Mouse (Mus musculus) CH12.LX (cell line): ENCODE measurements at regions not wholly inside any gene's neighbourhood (a gene's known extent, or its start where the extent isn't known, plus 50 kb on each side); places are given as distances from the start of the nearest gene placed in this dataset.

Experiments
- DNase-seq: peaks from one replicate; pipeline ENCODE4 v3.0.0-alpha.2; 2013; ENCODE audit errors: extremely low read depth
- H3K27ac ChIP-seq: 2 replicates; pipeline ENCODE4 v1.5.1; 2012; ENCODE audit warnings: low read depth, mild to moderate bottlenecking, control low read depth, moderate library complexity; ENCODE audit not compliant: insufficient read depth
- H3K27me3 ChIP-seq: replicated peaks from 2 replicates; pipeline ENCODE3; 2012; ENCODE audit warnings: inconsistent platforms
- H3K36me3 ChIP-seq, 2 experiments: replicated peaks in 1 of 2; 2 replicates each; pipeline versions ENCODE3 to v1.6.1; 2012; ENCODE audit warnings: inconsistent platforms in 1 of 2, low read length in 1 of 2, mild to moderate bottlenecking in 1 of 2, mixed read lengths in 1 of 2, moderate library complexity in 1 of 2; ENCODE audit not compliant: control insufficient read depth in 1 of 2, insufficient read depth in 1 of 2
- H3K4me1 ChIP-seq, 2 experiments: 2 replicates each; pipeline ENCODE4 v1.6.1; 2012; ENCODE audit warnings: inconsistent platforms in 1 of 2, moderate library complexity in 1 of 2; ENCODE audit not compliant: insufficient read depth in 2 of 2, control insufficient read depth in 1 of 2
- H3K4me2 ChIP-seq: 2 replicates; pipeline ENCODE4 v1.6.1; 2012; ENCODE audit warnings: low read depth, mild to moderate bottlenecking, control low read depth; ENCODE audit not compliant: poor library complexity, insufficient read depth, severe bottlenecking
- H3K4me3 ChIP-seq, 3 experiments: fragments of 150-350 bp in 1 of 3; sonication (generic) in 1 of 3; replicated peaks in 1 of 3; 2 replicates each; pipeline versions ENCODE3 to v1.5.1; 2011 to 2012; ENCODE audit warnings: low read depth in 2 of 3, low read length in 2 of 3, mild to moderate bottlenecking in 2 of 3, moderate library complexity in 2 of 3, control low read depth in 1 of 3, improper control_type of control experiment in 1 of 3, inconsistent platforms in 1 of 3, mixed read lengths in 1 of 3; ENCODE audit not compliant: poor library complexity in 1 of 3
- H3K79me2 ChIP-seq: replicated peaks from 2 replicates; pipeline ENCODE4 v1.6.1; 2012; ENCODE audit warnings: mild to moderate bottlenecking, moderate library complexity; ENCODE audit not compliant: control insufficient read depth, poor library complexity, insufficient read depth, severe bottlenecking; ENCODE audit errors: extremely low read depth
- H3K9ac ChIP-seq: 2 replicates; pipeline ENCODE4 v1.6.1; 2012; ENCODE audit warnings: low read depth, mild to moderate bottlenecking, control low read depth, moderate library complexity; ENCODE audit not compliant: insufficient read depth
- H3K9me3 ChIP-seq: replicated peaks from 2 replicates; pipeline ENCODE3; 2012; ENCODE audit warnings: low read length, inconsistent platforms, mixed read lengths
- CHD1 ChIP-seq: IDR thresholded peaks from 2 replicates; pipeline ENCODE4 v1.6.1; 2012; ENCODE audit warnings: low read depth, low read length, improper control_type of control experiment, inconsistent platforms
- CHD2 ChIP-seq: IDR thresholded peaks from 2 replicates; pipeline ENCODE4 v1.6.1; 2011; ENCODE audit warnings: low read length, improper control_type of control experiment
- CTCF ChIP-seq, 2 experiments: IDR thresholded peaks in 1 of 2; conservative IDR thresholded peaks in 1 of 2; 2 replicates each; pipeline ENCODE4 v1.5.1; 2011 to 2012; ENCODE audit warnings: low read depth in 2 of 2, low read length in 2 of 2, improper control_type of control experiment in 1 of 2, inconsistent platforms in 1 of 2, mild to moderate bottlenecking in 1 of 2, moderate library complexity in 1 of 2
- ETS1 ChIP-seq: conservative IDR thresholded peaks from 2 replicates; pipeline ENCODE4 v1.6.1; 2012; ENCODE audit warnings: low read depth, mild to moderate bottlenecking, inconsistent platforms, low read length, improper control_type of control experiment, moderate library complexity
- MAX ChIP-seq: IDR thresholded peaks from 2 replicates; pipeline ENCODE4 v1.6.1; 2011; ENCODE audit warnings: low read length, improper control_type of control experiment
- MEF2A ChIP-seq: IDR thresholded peaks from 2 replicates; pipeline ENCODE4 v1.6.1; 2014; ENCODE audit warnings: low read depth, mild to moderate bottlenecking, inconsistent platforms, low read length, improper control_type of control experiment, borderline replicate concordance
- MXI1 ChIP-seq: IDR thresholded peaks from 2 replicates; pipeline ENCODE4 v1.6.1; 2011; ENCODE audit warnings: mild to moderate bottlenecking, low read depth, low read length, improper control_type of control experiment
- MYC ChIP-seq: IDR thresholded peaks from 2 replicates; pipeline ENCODE4 v1.6.1; 2011; ENCODE audit warnings: low read depth, mild to moderate bottlenecking, improper control_type of control experiment, low read length
- NELFE ChIP-seq: IDR thresholded peaks from 2 replicates; pipeline ENCODE4 v1.6.1; 2011; ENCODE audit warnings: low read depth, low read length, improper control_type of control experiment
- PAX5 ChIP-seq: IDR thresholded peaks from 2 replicates; pipeline ENCODE4 v1.6.1; 2012; ENCODE audit warnings: low read length, inconsistent platforms, mixed read lengths
- POLR2A ChIP-seq: IDR thresholded peaks from 2 replicates; pipeline ENCODE4 v1.6.1; 2011; ENCODE audit warnings: low read depth, mild to moderate bottlenecking, improper control_type of control experiment, low read length
- RAD21 ChIP-seq: IDR thresholded peaks from 2 replicates; pipeline ENCODE4 v1.6.1; 2011; ENCODE audit warnings: low read depth, mild to moderate bottlenecking, low read length, improper control_type of control experiment, moderate library complexity
- SIN3A ChIP-seq: IDR thresholded peaks from 2 replicates; pipeline ENCODE4 v1.6.1; 2012; ENCODE audit warnings: low read length, improper control_type of control experiment, inconsistent platforms
- USF2 ChIP-seq: conservative IDR thresholded peaks from 2 replicates; pipeline ENCODE4 v1.6.1; 2011; ENCODE audit warnings: low read depth, low read length, improper control_type of control experiment
- ZNF384 ChIP-seq: IDR thresholded peaks from 2 replicates; pipeline ENCODE4 v1.6.1; 2012; ENCODE audit warnings: low read depth, low read length, improper control_type of control experiment, inconsistent platforms
- dilution Hi-C: fragments of 300-500 bp; cut with MboI; formaldehyde crosslinking; loops from 2 replicates; pipeline ENCODE4 v1.14.3; 2020; ENCODE audit warnings: low sequenced_read_pairs; ENCODE audit not compliant: extremely low pct_unique_long_range_greater_than_20kb, extremely low pct_ligation_motif_present
- in situ Hi-C: fragments of 300-500 bp; cut with MboI; formaldehyde crosslinking; loops from 3 replicates; pipeline ENCODE4 v1.14.3; 2019; ENCODE audit warnings: low sequenced_read_pairs, low pct_ligation_motif_present, low pct_unique_long_range_greater_than_20kb, mixed read lengths

- DNase-seq, result no peak
- peaks cover 0 to 3% of the 10 kb centered on the region in 2 experiments; a peak in 1 of 4 replicates for H3K4me1 ChIP-seq
- no peak overlapping the region for H3K9ac ChIP-seq
- no peaks in the 10 kb centered on the region for H3K36me3 ChIP-seq
- dilution Hi-C loops, result no loop called here
- no peaks in the 10 kb centered on the region for H3K27me3 ChIP-seq
- in situ Hi-C loops, result no loop called here
- no peak overlapping the region for H3K27ac ChIP-seq
- H3K4me3 ChIP-seq, result no peak overlapping the region
- TF ChIP-seq RAD21, result no peak
- H3K4me2 ChIP-seq, result no peak overlapping the region
- H3K79me2 ChIP-seq, result no peaks in the 10 kb centered on the region
- no peaks in the 10 kb centered on the region for H3K9me3 ChIP-seq
Observed at GRCm38 (mm10) chr9:59116561-59116960, 80.3 kb upstream of the Neo1 start.

GRCm38 (mm10) chr9:59113859-59114258 is 77.6 kb upstream of the Neo1 start:
- H3K4me2 ChIP-seq, result no peak overlapping the region
- no peaks in the 10 kb centered on the region for H3K9me3 ChIP-seq
- no peaks in the 10 kb centered on the region for H3K36me3 ChIP-seq
- H3K27me3 ChIP-seq, result no peaks in the 10 kb centered on the region
- no peak overlapping the region for H3K4me3 ChIP-seq
- dilution Hi-C loops, result no loop called here
- H3K27ac ChIP-seq, result no peak overlapping the region
- TF ChIP-seq USF2 (no peak), SIN3A (no peak), CTCF (conservative IDR thresholded peaks at IDR 0.05 in 1 of 2, IDR thresholded peaks at IDR 0.05 in 1 of 2; ENCODE audit: low read depth in 2 of 2, low read length in 2 of 2) (no peak), MAX (no peak), NELFE (no peak)
- TF ChIP-seq, all 38 proteins: peak for 0
- H3K9ac ChIP-seq, result no peak overlapping the region
- H3K4me1 ChIP-seq, result peaks cover 0 to 3% of the 10 kb centered on the region in 2 experiments; a peak in 1 of 4 replicates
- in situ Hi-C loops, result no loop called here
- no peaks in the 10 kb centered on the region for H3K79me2 ChIP-seq
- DNase-seq, result no peak

GRCm38 (mm10) chr9:59099738-59100137 is 63.5 kb upstream of the Neo1 start:
- H3K9ac ChIP-seq, result no peak overlapping the region
- H3K27me3 ChIP-seq, result no peaks in the 10 kb centered on the region
- H3K27ac ChIP-seq, result no peak overlapping the region
- no peaks in the 10 kb centered on the region for H3K36me3 ChIP-seq
- dilution Hi-C loops (no loop called here), in situ Hi-C loops (no loop called here)
- no peak for TF ChIP-seq PAX5
- no peak for TF ChIP-seq MXI1
- no peak for TF ChIP-seq MYC
- no peak for TF ChIP-seq ZNF384
- no peak for TF ChIP-seq CHD2
- TF ChIP-seq POLR2A, result no peak
- TF ChIP-seq MAX, result no peak
- no peak for TF ChIP-seq ETS1
- TF ChIP-seq CHD1, result no peak
- no peak for TF ChIP-seq MEF2A
- H3K9me3 ChIP-seq, result no peaks in the 10 kb centered on the region
- no peaks in the 10 kb centered on the region for H3K79me2 ChIP-seq
- H3K4me2 ChIP-seq, result no peak overlapping the region
- DNase-seq, result no peak
- H3K4me1 ChIP-seq, result no peaks in the 10 kb centered on the region
- no peak overlapping the region for H3K4me3 ChIP-seq
